Mouse (Mus musculus) forebrain, embryonic 14.5 days (tissue): Measurements from ENCODE around the gene Prom2. TPM values are rescaled to one million over a fixed set of nuclear protein-coding genes. Genes with fewer than 3 reads are reported as not detected.

Source experiments
- ATAC-seq: fragments of 200-750 bp; cut with Nextera tagmentation; 2 replicates; pipeline ENCODE4 v1.8.0; 2017; ENCODE audit warnings: mild to moderate bottlenecking, moderate library complexity
- DNase-seq: peaks from one replicate; pipeline ENCODE4 v3.0.0-alpha.2; 2015; ENCODE audit warnings: low spot score
- H3K27ac ChIP-seq: fragments of 300-500 bp; sonication (generic); 2 replicates; pipeline ENCODE4 v1.5.1; 2014; ENCODE audit warnings: low read depth, mild to moderate bottlenecking, control low read depth, low read length, moderate library complexity
- H3K27me3 ChIP-seq: fragments of 300-500 bp; sonication (generic); replicated peaks from 2 replicates; pipeline ENCODE4 v1.6.1; 2014; ENCODE audit warnings: low read length, control low read depth, mixed read lengths; ENCODE audit not compliant: control insufficient read depth, insufficient read depth
- H3K36me3 ChIP-seq: fragments of 300-500 bp; sonication (generic); 2 replicates; pipeline ENCODE4 v1.6.1; 2014; ENCODE audit warnings: low read length, control low read depth; ENCODE audit not compliant: control insufficient read depth, insufficient read depth
- H3K4me1 ChIP-seq: fragments of 300-500 bp; sonication (generic); 2 replicates; pipeline ENCODE4 v1.6.1; 2014; ENCODE audit warnings: antibody characterized with exemption, low read length, control low read depth; ENCODE audit not compliant: control insufficient read depth, insufficient read depth
- H3K4me2 ChIP-seq: fragments of 300-500 bp; sonication (generic); 2 replicates; pipeline ENCODE4 v1.6.1; 2014; ENCODE audit warnings: mild to moderate bottlenecking, control low read depth, low read length
- H3K4me3 ChIP-seq: fragments of 300-500 bp; sonication (generic); 2 replicates; pipeline ENCODE4 v1.5.1; 2014; ENCODE audit warnings: low read depth, low read length, control low read depth
- H3K9ac ChIP-seq: fragments of 300-500 bp; sonication (generic); 2 replicates; pipeline ENCODE4 v1.6.1; 2014; ENCODE audit warnings: mild to moderate bottlenecking, low read length, control low read depth, moderate library complexity
- H3K9me3 ChIP-seq: fragments of 300-500 bp; sonication (generic); replicated peaks from 2 replicates; pipeline ENCODE4 v1.6.1; 2016; ENCODE audit warnings: low read length, control low read depth, mixed read lengths; ENCODE audit not compliant: control insufficient read depth
- WGBS: fragments of 180-500 bp; shearing (Covaris S2); extraction: QIAGEN DNeasy Blood & Tissue Kit; methylation state at CpG from one replicate; pipeline ENCODE4 v1.1.7; 2014; 5-methylcytosine and 5-hydroxymethylcytosine counted together
- polyA plus RNA-seq: library from polyadenylated mRNA; unstranded; fragments of >200 nt; fragmentation: Nextera tagmentation; extraction: Ambion mirVana; gene quantifications from 2 replicates; pipeline ENCODE4 v1.2.1, GENCODE M21; 2014

Prom2 gene
- polyA plus RNA-seq, 1 experiment from 2014 or later: 0.04 TPM

- Histone ChIP-seq H3K27ac (no peak overlapping the region), H3K4me2 (peak overlapping the region; percentile 34), H3K4me1 (peaks cover 3% of the 10 kb centered on the region; the same call in 1 of the 2 replicates), H3K4me3 (peak overlapping the region; percentile 6), H3K9me3 (no peaks in the 10 kb centered on the region), H3K36me3 (no peaks in the 10 kb centered on the region), H3K27me3 (no peaks in the 10 kb centered on the region; the same call in 1 of the 2 replicates), H3K9ac (peak overlapping the region; percentile 21; the same call in 1 of the 2 replicates)
- ATAC-seq (peak; percentile 100), DNase-seq (peak; percentile 97)
- 12% methylated on average over 18 of the region's 18 CpGs for WGBS
Observed at GRCm38 (mm10) chr2:127559070-127559966, 18.1 kb upstream of the Prom2 start.

DNA sequence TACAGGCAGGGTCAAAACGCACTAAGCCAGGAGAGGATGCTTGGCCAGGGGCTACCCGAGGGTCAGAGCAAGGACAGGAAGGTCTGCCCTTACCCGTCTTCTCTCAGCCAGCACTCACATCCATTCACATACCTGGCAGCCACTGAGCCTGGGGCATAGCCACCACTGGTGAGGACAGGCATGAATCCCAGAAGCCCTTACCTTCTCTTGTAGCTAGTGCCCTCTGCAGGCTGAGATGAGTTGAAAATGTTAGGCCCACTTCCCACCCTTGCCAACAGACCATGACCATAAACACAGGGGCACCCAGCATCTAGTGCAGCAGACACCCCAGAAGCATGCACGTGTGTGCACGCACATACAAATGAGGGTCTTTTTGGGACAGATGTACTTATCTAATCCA lies 9.8 kb upstream of the Prom2 start:
- Histone ChIP-seq H3K9ac (no peak overlapping the region), H3K4me3 (no peak overlapping the region), H3K36me3 (no peaks in the 10 kb centered on the region), H3K9me3 (no peaks in the 10 kb centered on the region), H3K4me1 (no peaks in the 10 kb centered on the region), H3K4me2 (no peak overlapping the region), H3K27ac (no peak overlapping the region), H3K27me3 (peaks cover 6% of the 10 kb centered on the region; the same call in 1 of the 2 replicates)
- DNase-seq: peak; percentile 49
- no peak for ATAC-seq
- WGBS: 51% methylated on average over 5 of the region's 5 CpGs

- 86% methylated on average over 1 of the region's 1 CpGs for WGBS
Observed at GRCm38 (mm10) chr2:127550446-127550845, 9.2 kb upstream of the Prom2 start.

GRCm38 (mm10) chr2:127549711-127550110 lies 8.4 kb upstream of the Prom2 start:
- Histone ChIP-seq H3K4me1 (no peaks in the 10 kb centered on the region), H3K9me3 (no peaks in the 10 kb centered on the region), H3K27ac (no peak overlapping the region), H3K4me2 (no peak overlapping the region), H3K36me3 (no peaks in the 10 kb centered on the region), H3K4me3 (no peak overlapping the region), H3K27me3 (peaks cover 6% of the 10 kb centered on the region; the same call in 1 of the 2 replicates), H3K9ac (no peak overlapping the region)
- no peak for DNase-seq
- ATAC-seq: no peak

More at GRCm38 (mm10) chr2:127550446-127550845, 9.2 kb upstream of the Prom2 start:
- ATAC-seq (no peak), DNase-seq (peak; percentile 1)
- Histone ChIP-seq H3K4me2 (no peak overlapping the region), H3K9ac (no peak overlapping the region), H3K4me1 (no peaks in the 10 kb centered on the region), H3K4me3 (no peak overlapping the region), H3K9me3 (no peaks in the 10 kb centered on the region), H3K36me3 (no peaks in the 10 kb centered on the region), H3K27me3 (peaks cover 6% of the 10 kb centered on the region; the same call in 1 of the 2 replicates), H3K27ac (no peak overlapping the region)

DNA sequence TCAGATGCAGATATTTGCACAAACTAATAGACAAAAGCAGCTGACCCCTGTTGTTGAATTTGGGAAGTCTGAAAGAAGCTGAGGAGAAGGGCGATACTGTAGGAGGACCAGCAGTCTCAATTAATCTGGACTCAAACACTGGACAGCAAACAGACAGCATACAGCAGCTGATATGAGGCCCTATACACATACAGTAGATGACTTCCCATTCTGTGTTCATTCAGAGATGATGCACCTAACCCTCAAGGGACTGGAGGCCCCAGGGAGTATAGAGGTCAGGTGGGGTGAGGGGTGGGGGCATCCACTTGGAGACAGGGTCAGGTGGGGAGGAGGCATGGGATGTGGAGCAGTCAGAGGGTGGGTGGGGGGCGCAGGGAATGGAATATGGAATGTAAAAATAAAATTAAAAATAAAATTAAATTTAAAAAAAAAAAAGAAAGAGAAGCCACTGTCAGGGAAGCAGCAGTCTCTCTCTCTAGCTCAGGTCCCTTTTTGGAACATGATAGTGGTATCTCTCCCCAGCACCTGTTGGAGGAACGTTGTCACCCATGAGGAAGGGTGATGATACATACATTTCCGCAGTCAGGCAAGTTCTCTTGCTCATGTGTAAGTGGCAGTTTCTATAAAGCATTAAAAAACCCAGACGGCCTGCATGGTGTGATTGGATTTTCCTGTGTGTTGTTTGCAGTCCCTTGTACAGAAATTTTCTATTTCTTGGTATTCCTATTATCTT lies 7.2 kb upstream of the Prom2 start:
- Histone ChIP-seq H3K4me1 (no peaks in the 10 kb centered on the region), H3K9me3 (no peaks in the 10 kb centered on the region), H3K27ac (no peak overlapping the region), H3K4me2 (no peak overlapping the region), H3K27me3 (peaks cover 6% of the 10 kb centered on the region; the same call in 1 of the 2 replicates), H3K36me3 (no peaks in the 10 kb centered on the region), H3K4me3 (no peak overlapping the region), H3K9ac (no peak overlapping the region)
- no peak for ATAC-seq
- WGBS: 77% methylated on average over 5 of the region's 5 CpGs
- DNase-seq: no peak

DNA sequence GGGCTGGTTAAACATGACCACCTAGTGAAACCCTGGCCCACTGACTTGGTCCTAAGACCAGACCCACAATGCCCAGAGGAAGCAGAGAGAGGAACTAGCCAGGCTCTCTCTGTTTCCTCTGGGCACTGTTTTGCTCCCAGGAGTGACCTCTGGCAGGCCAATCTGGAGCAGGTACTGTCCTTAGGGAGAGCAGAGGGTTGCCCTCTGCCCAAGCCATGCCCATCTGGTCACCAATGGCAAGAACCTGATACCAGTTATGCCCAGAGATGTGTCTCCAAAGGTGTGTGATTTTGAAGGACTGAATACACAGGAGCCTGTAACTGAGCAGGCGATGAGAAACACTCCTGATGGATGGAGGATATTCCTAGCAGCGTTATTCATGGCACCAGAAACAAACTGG lies 430 bp upstream of the Prom2 start:
- no peak for DNase-seq
- 89% methylated on average over 2 of the region's 2 CpGs for WGBS
- Histone ChIP-seq H3K4me3 (no peak overlapping the region), H3K27ac (no peak overlapping the region), H3K9me3 (no peaks in the 10 kb centered on the region), H3K4me1 (no peaks in the 10 kb centered on the region), H3K4me2 (no peak overlapping the region), H3K9ac (no peak overlapping the region), H3K36me3 (no peaks in the 10 kb centered on the region), H3K27me3 (peaks cover 40% of the 10 kb centered on the region)
- no peak for ATAC-seq

GRCm38 (mm10) chr2:127539494-127539893 lies 1.8 kb downstream of the Prom2 start:
- no peaks in the 10 kb centered on the region for H3K9me3 ChIP-seq
- ATAC-seq (no peak), DNase-seq (peak; percentile 36)
- H3K27me3 ChIP-seq: peaks cover 40% of the 10 kb centered on the region
- H3K36me3 ChIP-seq: no peaks in the 10 kb centered on the region
- no peaks in the 10 kb centered on the region for H3K4me1 ChIP-seq
- H3K4me2 ChIP-seq: no peak overlapping the region
- no peak overlapping the region for H3K4me3 ChIP-seq
- no peak overlapping the region for H3K27ac ChIP-seq
- H3K9ac ChIP-seq: no peak overlapping the region
- 29% methylated on average over 4 of the region's 4 CpGs for WGBS

GRCm38 (mm10) chr2:127537548-127537947 lies 3.7 kb downstream of the Prom2 start:
- no peak overlapping the region for H3K9ac ChIP-seq
- ATAC-seq (no peak), DNase-seq (no peak)
- no peaks in the 10 kb centered on the region for H3K4me1 ChIP-seq
- WGBS: 60% methylated on average over 3 of the region's 3 CpGs
- H3K4me3 ChIP-seq: no peak overlapping the region
- H3K36me3 ChIP-seq: no peaks in the 10 kb centered on the region
- peaks cover 33% of the 10 kb centered on the region for H3K27me3 ChIP-seq
- H3K9me3 ChIP-seq: no peaks in the 10 kb centered on the region
- H3K4me2 ChIP-seq: no peak overlapping the region
- H3K27ac ChIP-seq: no peak overlapping the region
